Mouse (Mus musculus) left cerebral cortex, adult 9 months (tissue): ENCODE measurements around the gene Heph.
"Not testable (repeated sequence)": the region's sequence is repeated elsewhere in the genome, so short reads cannot be mapped to it uniquely, and the experiment has no call there.

Source experiments
- DNase-seq, 2 experiments: peaks; one replicate each; pipeline ENCODE4 v3.0.0; 2022; ENCODE audit warnings: low spot score in 2 of 2

Heph gene

GRCm38 (mm10) chrX:96455149-96455548 is at the start of gene Heph:
Gene Heph, plus strand, starts transcription at chrX:96455359.
- DNase-seq = no peak

- DNase-seq = not testable (repeated sequence)
Observed at GRCm38 (mm10) chrX:96415351-96415750, 39.8 kb upstream of the Heph start.

GRCm38 (mm10) chrX:96416970-96417369 is 38.2 kb upstream of the Heph start:
- DNase-seq = no peak

GRCm38 (mm10) chrX:96417733-96418132 is 37.4 kb upstream of the Heph start:
- no peak for DNase-seq

GRCm38 (mm10) chrX:96419383-96419782 is 35.8 kb upstream of the Heph start:
- no peak for DNase-seq

GRCm38 (mm10) chrX:96456201-96456963 is 1.2 kb downstream of the Heph start, which contains the start of gene Hsf3:
Gene Hsf3, minus strand, starts transcription at chrX:96456294.
- DNase-seq = no peak

GRCm38 (mm10) chrX:96501580-96501979 is 46.4 kb downstream of the Heph start:
- DNase-seq = no peak
